Mouse (Mus musculus): ENCODE data around the gene Pus1. TPM values are rescaled to one million over a fixed set of nuclear protein-coding genes. Genes with fewer than 3 reads are reported as not detected.
"Not testable (repeated sequence)": the region's sequence is repeated elsewhere in the genome, so short reads cannot be mapped to it uniquely, and the experiment has no call there.

Gene Pus1
- polyA plus RNA-seq, 1 experiment: 22.2 TPM

GRCm38 (mm10) chr5:110780761-110781528, 486 bp upstream of the Pus1 start:
- Histone ChIP-seq H3K4me3 (ENCODE audit: low read depth, low read length) (peak overlapping the region; percentile 82), H3K27ac (ENCODE audit: insufficient read depth, low read depth, low read length) (no peak overlapping the region), H3K36me3 (ENCODE audit: control insufficient read depth, insufficient read depth, low read length) (peaks cover 12% of the 10 kb centered on the region), H3K4me1 (ENCODE audit: control insufficient read depth, insufficient read depth, insufficient read length, low read length) (peaks cover 2% of the 10 kb centered on the region), H3K27me3 (ENCODE audit: control insufficient read depth, insufficient read depth, low read length) (no peaks in the 10 kb centered on the region)
- TF ChIP-seq CTCF (IDR thresholded peaks at IDR 0.05; ENCODE audit: extremely low read depth, insufficient read length, insufficient replicate concordance, low read depth, low read length): no peak
- no peak for TF ChIP-seq POLR2A (IDR thresholded peaks at IDR 0.05; ENCODE audit: low read depth, low read length)
- WGBS: 47% methylated on average over 10 of the region's 10 CpGs

- peak overlapping the region; percentile 82 for H3K4me3 ChIP-seq (ENCODE audit: low read depth, low read length)
- H3K4me1 ChIP-seq (ENCODE audit: control insufficient read depth, insufficient read depth, insufficient read length, low read length): peaks cover 6% of the 10 kb centered on the region
- 7% methylated on average over 15 of the region's 15 CpGs for WGBS
- TF ChIP-seq CTCF (IDR thresholded peaks at IDR 0.05; ENCODE audit: extremely low read depth, insufficient read length, insufficient replicate concordance, low read depth, low read length) (no peak), POLR2A (IDR thresholded peaks at IDR 0.05; ENCODE audit: low read depth, low read length) (no peak)
- peaks cover 15% of the 10 kb centered on the region for H3K36me3 ChIP-seq (ENCODE audit: control insufficient read depth, insufficient read depth, low read length)
- H3K27me3 ChIP-seq (ENCODE audit: control insufficient read depth, insufficient read depth, low read length): no peaks in the 10 kb centered on the region
- peak overlapping the region; percentile 34; the same call in 1 of the 2 replicates for H3K27ac ChIP-seq (ENCODE audit: insufficient read depth, low read depth, low read length)
Measured at GRCm38 (mm10) chr5:110779276-110779997, 1.0 kb downstream of the Pus1 start.

GRCm38 (mm10) chr5:110778263-110778662, 2.2 kb downstream of the Pus1 start:
- H3K27ac ChIP-seq (ENCODE audit: insufficient read depth, low read depth, low read length): no peak overlapping the region
- WGBS: 87% methylated on average over 12 of the region's 12 CpGs
- H3K36me3 ChIP-seq (ENCODE audit: control insufficient read depth, insufficient read depth, low read length): peaks cover 21% of the 10 kb centered on the region
- H3K4me3 ChIP-seq (ENCODE audit: low read depth, low read length): no peak overlapping the region
- peaks cover 6% of the 10 kb centered on the region for H3K4me1 ChIP-seq (ENCODE audit: control insufficient read depth, insufficient read depth, insufficient read length, low read length)
- H3K27me3 ChIP-seq (ENCODE audit: control insufficient read depth, insufficient read depth, low read length): no peaks in the 10 kb centered on the region
- TF ChIP-seq POLR2A (IDR thresholded peaks at IDR 0.05; ENCODE audit: low read depth, low read length) (no peak), CTCF (IDR thresholded peaks at IDR 0.05; ENCODE audit: extremely low read depth, insufficient read length, insufficient replicate concordance, low read depth, low read length) (no peak)

GRCm38 (mm10) chr5:110776141-110776540, 4.3 kb downstream of the Pus1 start:
- Histone ChIP-seq H3K27me3 (ENCODE audit: control insufficient read depth, insufficient read depth, low read length) (no peaks in the 10 kb centered on the region), H3K27ac (ENCODE audit: insufficient read depth, low read depth, low read length) (no peak overlapping the region), H3K4me3 (ENCODE audit: low read depth, low read length) (no peak overlapping the region), H3K4me1 (ENCODE audit: control insufficient read depth, insufficient read depth, insufficient read length, low read length) (peaks cover 6% of the 10 kb centered on the region), H3K36me3 (ENCODE audit: control insufficient read depth, insufficient read depth, low read length) (peaks cover 22% of the 10 kb centered on the region)
- WGBS: 87% methylated on average over 2 of the region's 2 CpGs
- TF ChIP-seq CTCF (IDR thresholded peaks at IDR 0.05; ENCODE audit: extremely low read depth, insufficient read length, insufficient replicate concordance, low read depth, low read length) (no peak), POLR2A (IDR thresholded peaks at IDR 0.05; ENCODE audit: low read depth, low read length) (no peak)

GRCm38 (mm10) chr5:110774511-110774910, 5.9 kb downstream of the Pus1 start:
- TF ChIP-seq CTCF (IDR thresholded peaks at IDR 0.05; ENCODE audit: extremely low read depth, insufficient read length, insufficient replicate concordance, low read depth, low read length) (no peak), POLR2A (IDR thresholded peaks at IDR 0.05; ENCODE audit: low read depth, low read length) (no peak)
- H3K4me1 ChIP-seq (ENCODE audit: control insufficient read depth, insufficient read depth, insufficient read length, low read length): peaks cover 4% of the 10 kb centered on the region
- H3K27ac ChIP-seq (ENCODE audit: insufficient read depth, low read depth, low read length): no peak overlapping the region
- H3K36me3 ChIP-seq (ENCODE audit: control insufficient read depth, insufficient read depth, low read length): peaks cover 22% of the 10 kb centered on the region
- no peaks in the 10 kb centered on the region for H3K27me3 ChIP-seq (ENCODE audit: control insufficient read depth, insufficient read depth, low read length)
- H3K4me3 ChIP-seq (ENCODE audit: low read depth, low read length): no peak overlapping the region
- WGBS: 81% methylated on average over 11 of the region's 11 CpGs

- not testable (repeated sequence) for H3K4me1 ChIP-seq (ENCODE audit: control insufficient read depth, insufficient read depth, insufficient read length, low read length); H3K27ac ChIP-seq (ENCODE audit: insufficient read depth, low read depth, low read length); H3K4me3 ChIP-seq (ENCODE audit: low read depth, low read length); H3K27me3 ChIP-seq (ENCODE audit: control insufficient read depth, insufficient read depth, low read length)
- H3K36me3 ChIP-seq (ENCODE audit: control insufficient read depth, insufficient read depth, low read length): peaks cover 20% of the 10 kb centered on the region
- WGBS: 89% methylated on average over 10 of the region's 10 CpGs
Measured at GRCm38 (mm10) chr5:110772945-110773344, 7.5 kb downstream of the Pus1 start.

- H3K27me3 ChIP-seq (ENCODE audit: control insufficient read depth, insufficient read depth, low read length): no peaks in the 10 kb centered on the region
- peak within 1 kb of the TSS; percentile 69 for H3K4me3 ChIP-seq (ENCODE audit: low read depth, low read length)
- TF ChIP-seq POLR2A (IDR thresholded peaks at IDR 0.05; ENCODE audit: low read depth, low read length) (peak; percentile 72), CTCF (IDR thresholded peaks at IDR 0.05; ENCODE audit: extremely low read depth, insufficient read length, insufficient replicate concordance, low read depth, low read length) (peak; percentile 68)
- H3K36me3 ChIP-seq (ENCODE audit: control insufficient read depth, insufficient read depth, low read length): peaks cover 16% of the 10 kb centered on the region; the same call in 1 of the 2 replicates
- H3K4me1 ChIP-seq (ENCODE audit: control insufficient read depth, insufficient read depth, insufficient read length, low read length): peaks cover 6% of the 10 kb centered on the region; the same call in 1 of the 2 replicates
- H3K27ac ChIP-seq (ENCODE audit: insufficient read depth, low read depth, low read length): peak within 1 kb of the TSS; percentile 69
- WGBS: under 1% methylated on average over 79 of the region's 83 CpGs
Measured at GRCm38 (mm10) chr5:110770448-110771158, 9.9 kb downstream of the Pus1 start, which contains the start of gene Ep400. Ep400 (minus strand) TSS chr5:110770717.

Data from small intestine, adult 2 months (tissue).